Mouse (Mus musculus) embryonic stem cell, embryonic (primary cell): ENCODE measurements around the gene Duox2.

Source experiments
- CTCF ChIA-PET, 4 experiments: fragments of 300-600 bp in 2 of 4; fragments of 350-600 bp in 2 of 4; sonication (Branson Sonifier 250); formaldehyde crosslinking; loops; one replicate each; lab custom pipeline; 2022; ENCODE audit warnings: inconsistent platforms in 2 of 4; lab: Charles Lee
- POLR2A ChIA-PET, 4 experiments: fragments of 300-600 bp in 2 of 4; fragments of 350-600 bp in 2 of 4; sonication (Branson Sonifier 250); formaldehyde crosslinking; loops; one replicate each; lab custom pipeline; 2022; ENCODE audit warnings: antibody characterized with exemption in 4 of 4, inconsistent platforms in 1 of 4; lab: Charles Lee

Duox2 gene

DNA sequence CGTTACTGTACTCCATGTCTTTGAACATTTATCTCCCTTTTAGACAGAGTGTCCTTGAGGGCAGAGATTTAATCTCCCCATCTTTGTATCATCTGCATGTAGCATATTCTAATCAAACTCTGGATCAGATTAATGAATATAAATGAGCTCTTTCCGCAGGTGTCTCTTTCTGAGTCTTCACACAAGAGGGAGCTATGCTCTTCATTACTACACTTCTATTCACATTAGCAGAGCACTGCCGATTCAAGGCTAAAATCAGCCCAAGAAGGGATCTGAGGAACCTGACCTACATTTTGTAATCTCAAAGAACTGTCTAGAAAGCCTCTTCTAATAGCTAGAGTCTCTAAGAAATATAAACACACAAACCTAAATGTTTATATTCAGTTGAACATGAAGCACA lies 11.4 kb upstream of the Duox2 start:
- ChIA-PET CTCF (interaction anchor here in 3 of 4 experiments (0.6 to 1.8 kb wide), 14 partner anchors 10 to 571 kb away, joined by 3 to 13 read pairs (median 3); partner anchors contain the start of genes Duox2 (in 1 of the 3) and Duoxa2 (in 1 of the 3)), POLR2A (interaction anchor here in 1 of 4 experiments (0.6 to 1.0 kb wide), 2 partner anchors 24 to 56 kb away, joined by 3 read pairs; no protein-coding TSS in a partner anchor)

DNA sequence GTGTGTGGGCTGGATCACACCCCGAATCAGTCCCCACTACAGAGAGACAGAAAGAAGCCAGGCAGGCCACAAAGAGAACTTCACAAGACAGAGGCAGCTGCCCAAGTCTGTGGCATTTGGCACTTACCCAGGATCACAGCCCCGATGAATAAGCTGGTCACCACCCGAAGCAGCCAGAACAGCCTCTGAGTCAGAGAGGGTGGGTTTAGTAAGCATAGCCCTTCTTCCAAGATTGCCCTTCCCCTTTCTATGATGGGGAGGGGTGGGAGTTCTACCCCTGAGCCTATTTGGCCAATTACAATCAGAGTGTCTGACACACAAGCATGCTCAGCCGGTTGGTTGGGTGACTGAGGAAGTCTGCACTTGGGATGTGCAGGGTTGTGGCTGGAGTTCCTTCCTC lies 7.9 kb upstream of the Duox2 start:
- CTCF ChIA-PET, result no interaction called here
- POLR2A ChIA-PET, result no interaction called here

DNA sequence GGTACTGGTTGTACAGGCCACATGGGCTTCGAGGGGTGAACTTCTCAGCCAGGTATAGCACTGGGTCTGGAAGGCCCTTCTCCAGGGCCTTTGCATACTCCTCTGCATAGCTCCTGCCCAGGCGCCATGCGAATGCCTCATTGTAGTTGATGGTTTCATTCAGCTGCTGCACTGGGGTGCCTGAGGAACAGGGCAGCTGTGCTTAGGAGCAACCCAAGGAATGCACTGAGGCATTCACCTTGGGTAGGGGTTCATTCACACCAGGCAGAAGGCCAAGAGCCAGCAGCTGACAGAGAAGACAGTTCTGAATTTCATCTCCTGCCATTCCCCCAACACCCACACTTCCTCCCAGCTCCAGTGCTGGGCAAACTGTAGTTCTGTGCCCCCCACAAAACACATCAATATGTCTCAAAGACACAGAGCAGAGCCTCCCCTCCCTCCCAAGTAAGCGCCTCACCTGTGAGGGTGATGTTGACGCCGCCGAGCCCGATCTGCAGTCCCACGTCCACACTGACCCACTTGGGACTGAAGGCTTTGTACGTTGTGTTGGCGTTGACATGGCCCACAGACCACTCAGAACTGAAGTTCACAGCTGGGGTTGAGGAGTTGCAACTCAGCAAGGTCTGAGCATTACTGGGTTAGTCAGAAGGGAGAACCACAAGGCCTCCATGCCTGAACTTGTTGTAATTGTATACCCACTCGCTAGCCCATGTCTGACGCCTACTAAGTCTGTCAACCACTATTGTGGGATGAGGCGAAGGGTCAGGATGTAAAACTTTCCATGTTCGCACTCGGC lies 7.0 kb upstream of the Duox2 start:
- CTCF ChIA-PET, result interaction anchor here in 2 of 4 experiments (0.6 to 1.1 kb wide), 2 partner anchors 10 to 677 kb away, joined by 3 read pairs; no protein-coding TSS in a partner anchor
- POLR2A ChIA-PET, result no interaction called here

DNA sequence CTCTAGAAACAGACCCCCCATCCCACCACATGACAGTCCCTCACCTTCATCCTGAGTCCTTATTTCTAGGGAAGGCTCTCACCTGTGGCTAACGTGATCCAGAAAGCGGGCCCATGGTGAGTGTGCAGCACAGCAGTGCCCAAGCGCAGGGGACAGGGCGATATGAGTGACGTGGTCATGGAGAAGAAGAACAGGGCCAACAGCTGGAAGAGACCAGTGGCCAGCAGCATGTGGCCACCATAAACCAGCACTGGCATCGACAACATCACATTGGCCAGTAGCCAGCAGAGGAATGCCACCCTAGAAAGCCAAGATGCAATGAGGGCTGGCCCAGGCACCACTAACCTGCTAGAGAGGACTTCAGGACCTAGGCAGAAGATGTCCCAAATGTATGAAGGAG lies 6.3 kb upstream of the Duox2 start:
- POLR2A ChIA-PET, result interaction anchor here in 1 of 4 experiments (0.5 kb wide), 1 partner anchor 67 kb away, joined by 3 read pairs; no protein-coding TSS in a partner anchor
- CTCF ChIA-PET, result interaction anchor here in 2 of 4 experiments (0.6 to 1.1 kb wide), 4 partner anchors 10 to 676 kb away, joined by 3 read pairs; no protein-coding TSS in a partner anchor

DNA sequence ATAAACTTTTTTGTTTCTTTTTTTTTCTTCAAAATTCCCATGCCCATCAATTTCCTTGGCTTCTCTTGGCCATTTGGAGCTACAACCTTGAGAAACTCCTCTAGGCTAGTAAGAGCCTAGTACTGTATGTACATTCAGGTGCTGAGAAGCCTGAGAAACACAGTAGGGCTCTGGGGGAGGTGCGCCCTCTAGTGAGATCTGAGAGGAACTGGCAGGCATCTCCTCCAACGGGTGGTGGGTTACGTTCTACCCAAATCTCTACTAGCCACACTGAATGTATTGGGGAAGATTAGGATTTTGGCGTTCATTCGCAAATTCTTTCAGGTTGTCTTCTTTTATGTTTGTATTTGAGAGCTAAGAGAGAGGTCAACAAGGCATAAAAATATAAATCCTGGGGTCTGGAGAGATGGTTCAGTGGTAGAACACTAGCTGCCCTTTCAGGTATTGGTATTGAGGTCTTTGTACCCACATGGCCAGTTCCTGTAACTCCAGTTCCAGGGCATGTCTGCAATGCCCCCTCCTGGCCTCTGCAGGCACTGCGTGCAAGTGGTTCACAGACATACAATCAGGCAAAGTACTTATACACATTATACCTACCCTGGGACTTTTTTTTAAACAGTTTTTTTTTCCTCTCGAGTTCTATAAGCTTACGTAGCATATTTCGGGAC lies 4.5 kb upstream of the Duox2 start:
- CTCF ChIA-PET, result interaction anchor here (0.5 to 2.6 kb wide), 37 partner anchors 8 to 675 kb away, joined by 3 to 11 read pairs (median 3); partner anchors contain the start of genes Duoxa1 (in 2 of the 4) and Duox1 (in 1 of the 4)
- POLR2A ChIA-PET, result interaction anchor here (0.5 to 1.7 kb wide), 7 partner anchors 9 to 68 kb away, joined by 3 to 4 read pairs (median 4); partner anchors contain the start of gene Duoxa1 (in 1 of the 4)

DNA sequence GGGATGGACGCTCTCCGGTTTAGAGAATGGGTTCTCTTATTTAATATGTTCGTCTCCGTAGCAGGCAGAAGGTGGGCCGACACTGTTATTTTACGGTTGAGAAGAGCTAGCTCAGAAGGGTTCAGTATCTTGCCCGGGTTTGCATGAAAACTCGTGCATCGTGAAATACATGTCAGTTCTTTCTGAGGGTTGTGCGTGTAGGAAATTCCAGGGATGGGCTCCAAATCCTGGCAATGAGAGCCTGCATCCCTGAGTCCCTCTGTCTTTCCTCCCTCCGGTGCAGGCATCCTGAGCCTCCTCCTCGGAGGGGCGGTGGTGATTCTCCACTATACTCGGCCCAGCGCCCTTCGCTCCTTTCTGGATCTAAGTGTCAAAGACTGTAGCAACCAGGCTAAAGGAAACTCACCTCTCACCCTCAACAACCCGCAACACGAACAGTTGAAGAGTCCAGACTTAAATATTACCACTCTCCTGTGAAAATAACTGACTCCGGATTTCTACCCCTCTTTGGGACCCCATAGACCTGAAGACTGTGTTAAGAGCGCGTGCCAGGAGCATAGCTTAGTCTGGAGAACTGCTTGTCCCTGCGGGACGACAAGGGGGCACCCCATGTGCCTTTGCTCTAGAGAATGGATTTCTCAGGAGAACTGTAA lies 3.8 kb upstream of the Duox2 start:
- POLR2A ChIA-PET, result interaction anchor here (0.5 to 1.7 kb wide), 7 partner anchors 8 to 69 kb away, joined by 3 to 4 read pairs (median 4); partner anchors contain the start of gene Duoxa1 (in 1 of the 4)
- CTCF ChIA-PET, result interaction anchor here (0.6 to 2.6 kb wide), 31 partner anchors 7 to 318 kb away, joined by 3 to 11 read pairs (median 3); partner anchors contain the start of genes Duoxa1 (in 2 of the 4) and Duox1 (in 1 of the 4)

DNA sequence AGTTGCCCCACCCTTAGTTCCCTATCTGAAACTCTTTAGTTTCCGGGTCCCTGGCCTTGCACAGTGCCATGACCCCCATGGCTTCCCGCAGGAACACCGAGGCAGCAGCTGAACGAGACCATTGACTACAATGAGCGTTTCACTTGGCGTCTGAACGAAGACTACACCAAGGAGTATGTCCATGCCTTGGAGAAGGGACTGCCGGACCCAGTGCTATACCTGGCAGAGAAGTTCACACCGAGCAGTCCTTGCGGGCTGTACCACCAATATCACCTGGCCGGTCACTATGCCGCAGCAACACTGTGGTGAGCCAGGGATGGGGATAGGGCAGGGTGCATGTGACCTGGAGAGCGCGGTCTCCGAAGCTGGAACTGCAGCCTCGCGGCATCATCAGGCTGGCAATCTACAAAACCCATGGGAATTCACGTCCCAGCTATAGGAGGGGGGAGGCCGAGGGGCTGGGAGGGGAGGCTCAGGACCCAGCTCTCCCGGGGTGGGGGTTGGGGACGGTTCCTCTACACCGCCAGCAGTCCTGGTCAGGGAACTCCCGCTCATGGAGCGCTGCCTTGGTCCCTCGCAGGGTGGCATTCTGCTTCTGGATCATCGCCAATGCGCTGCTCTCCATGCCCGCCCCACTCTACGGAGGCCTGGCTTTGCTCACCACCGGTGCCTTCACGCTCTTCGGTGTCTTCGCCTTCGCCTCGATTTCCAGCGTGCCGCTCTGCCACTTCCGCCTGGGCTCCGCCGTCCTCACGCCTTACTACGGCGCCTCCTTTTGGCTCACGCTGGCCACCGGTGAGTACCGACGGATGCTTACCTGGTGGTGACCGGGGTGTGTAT lies 3.1 kb upstream of the Duox2 start:
- CTCF ChIA-PET, result interaction anchor here in 2 of 4 experiments (0.6 to 1.7 kb wide), 3 partner anchors 10 to 317 kb away, joined by 3 to 6 read pairs (median 5); partner anchors contain the start of gene Duoxa1 (in 1 of the 2)
- POLR2A ChIA-PET, result interaction anchor here in 1 of 4 experiments (0.6 kb wide), 1 partner anchor 111 kb away, joined by 3 read pairs; no protein-coding TSS in a partner anchor

DNA sequence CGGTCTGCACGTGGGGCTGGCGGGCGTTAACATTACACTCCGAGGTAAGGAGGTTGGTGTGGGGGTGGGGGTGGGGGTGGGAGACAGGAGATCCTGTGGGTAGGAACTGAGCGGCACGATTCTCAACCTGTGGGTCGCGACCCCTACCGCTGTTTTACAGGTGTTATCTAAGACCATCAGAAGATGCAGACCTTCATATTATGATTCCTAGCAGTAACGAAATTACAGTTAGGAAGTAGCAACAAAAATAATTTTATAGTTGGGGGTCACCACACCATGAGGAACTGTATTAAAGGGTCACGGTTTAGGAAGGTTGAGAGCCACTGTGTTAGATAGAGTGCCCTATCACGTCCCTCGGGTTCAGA lies 2.4 kb upstream of the Duox2 start:
- CTCF ChIA-PET, result no interaction called here
- POLR2A ChIA-PET, result interaction anchor here in 1 of 4 experiments (1.1 kb wide), 1 partner anchor 189 kb away, joined by 3 read pairs; no protein-coding TSS in a partner anchor

DNA sequence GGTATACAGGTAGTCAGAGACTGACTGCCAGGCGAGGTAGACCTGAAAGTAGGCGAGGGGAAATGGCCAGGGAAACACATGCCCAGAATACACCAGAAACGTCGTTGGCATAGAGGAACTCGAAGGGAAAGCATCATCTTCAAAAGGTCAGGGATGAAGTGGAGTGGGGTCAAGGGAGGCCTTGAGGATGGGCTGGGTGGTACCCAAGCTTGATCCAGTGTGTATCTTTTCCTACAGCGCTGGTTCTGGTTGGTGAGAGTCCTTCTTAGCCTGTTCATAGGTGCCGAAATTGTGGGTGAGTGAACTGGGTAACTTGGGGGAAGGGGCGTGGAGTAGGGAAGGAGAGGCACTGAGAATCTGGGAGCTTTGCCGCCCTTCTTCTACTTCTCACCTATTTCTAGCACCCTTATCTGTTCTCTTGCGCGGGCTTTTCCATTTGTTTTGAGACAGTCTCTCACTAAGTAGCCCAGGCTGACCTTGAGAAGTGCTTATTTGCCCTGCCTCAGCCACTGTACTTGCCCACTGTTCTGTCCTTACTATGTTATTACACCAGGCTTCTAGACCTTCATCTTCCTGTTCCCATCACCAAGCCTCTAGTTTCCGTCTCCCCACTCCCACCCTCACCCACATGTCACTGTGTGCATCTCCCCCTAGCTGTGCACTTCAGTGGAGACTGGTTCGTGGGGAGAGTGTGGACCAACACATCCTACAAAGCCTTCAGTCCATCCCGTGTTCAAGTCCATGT lies 1.8 kb upstream of the Duox2 start:
- ChIA-PET POLR2A (interaction anchor here in 2 of 4 experiments (0.6 to 1.9 kb wide), 4 partner anchors 13 to 495 kb away, joined by 3 to 6 read pairs (median 4); partner anchors contain the start of genes Duoxa1 (in 1 of the 2) and Shf (in 1 of the 2)), CTCF (interaction anchor here in 1 of 4 experiments (0.6 kb wide), 1 partner anchor 11 kb away, joined by 3 read pairs; no protein-coding TSS in a partner anchor)

DNA sequence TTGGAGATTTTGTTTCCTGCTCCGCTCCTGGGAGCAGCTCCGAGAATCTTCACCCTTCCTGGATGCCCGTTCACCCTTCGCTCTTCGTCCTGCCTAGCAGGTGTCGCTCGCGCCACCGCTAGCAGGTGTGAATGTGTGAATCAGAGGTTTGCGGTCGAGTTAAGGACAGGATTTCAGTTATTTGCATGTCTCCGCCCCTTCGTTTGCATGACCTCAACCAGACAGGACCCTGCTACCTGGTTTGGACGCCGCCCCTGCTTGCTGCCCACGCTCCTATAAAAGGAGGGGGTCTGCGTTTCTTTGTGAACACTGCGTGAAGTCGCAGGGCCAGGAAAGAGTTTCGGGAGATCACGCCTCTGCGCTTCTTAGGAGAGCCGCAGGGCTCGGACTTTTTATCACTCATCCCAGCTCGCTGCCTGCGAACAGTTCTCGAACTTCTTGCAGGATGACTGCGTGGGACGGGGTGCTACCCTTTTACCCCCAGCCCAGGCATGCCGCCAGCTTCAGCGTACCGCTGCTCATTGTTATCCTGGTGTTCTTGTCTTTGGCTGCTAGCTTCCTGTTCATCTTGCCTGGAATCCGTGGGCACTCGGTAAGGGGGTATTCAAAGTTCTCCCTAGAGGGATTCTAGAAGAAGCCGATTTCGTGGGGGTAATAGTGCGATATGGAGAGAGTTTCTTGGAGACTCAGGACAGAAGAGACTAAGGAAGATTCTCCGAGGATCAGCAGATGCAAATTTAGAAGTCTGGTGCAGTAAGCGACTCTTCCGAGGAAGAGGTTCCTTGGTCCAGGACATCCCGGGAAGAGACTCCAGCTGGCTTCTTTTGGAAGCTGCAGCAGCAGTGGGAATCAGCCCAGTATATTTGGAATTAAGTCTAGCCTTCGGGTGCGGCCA lies 594 bp upstream of the Duox2 start, which contains the start of gene Duoxa2:
Duoxa2 (plus strand) TSS at position 305 of the 895 bp plus-strand sequence.
- POLR2A ChIA-PET, result interaction anchor here in 3 of 4 experiments (0.6 to 1.9 kb wide), 6 partner anchors 13 to 269 kb away, joined by 3 to 6 read pairs (median 4); partner anchors contain the start of genes Duoxa1 (in 1 of the 3) and Shf (in 1 of the 3)
- CTCF ChIA-PET, result interaction anchor here in 3 of 4 experiments (0.6 to 1.4 kb wide), 5 partner anchors 11 to 66 kb away, joined by 3 to 4 read pairs (median 3); no protein-coding TSS in a partner anchor

DNA sequence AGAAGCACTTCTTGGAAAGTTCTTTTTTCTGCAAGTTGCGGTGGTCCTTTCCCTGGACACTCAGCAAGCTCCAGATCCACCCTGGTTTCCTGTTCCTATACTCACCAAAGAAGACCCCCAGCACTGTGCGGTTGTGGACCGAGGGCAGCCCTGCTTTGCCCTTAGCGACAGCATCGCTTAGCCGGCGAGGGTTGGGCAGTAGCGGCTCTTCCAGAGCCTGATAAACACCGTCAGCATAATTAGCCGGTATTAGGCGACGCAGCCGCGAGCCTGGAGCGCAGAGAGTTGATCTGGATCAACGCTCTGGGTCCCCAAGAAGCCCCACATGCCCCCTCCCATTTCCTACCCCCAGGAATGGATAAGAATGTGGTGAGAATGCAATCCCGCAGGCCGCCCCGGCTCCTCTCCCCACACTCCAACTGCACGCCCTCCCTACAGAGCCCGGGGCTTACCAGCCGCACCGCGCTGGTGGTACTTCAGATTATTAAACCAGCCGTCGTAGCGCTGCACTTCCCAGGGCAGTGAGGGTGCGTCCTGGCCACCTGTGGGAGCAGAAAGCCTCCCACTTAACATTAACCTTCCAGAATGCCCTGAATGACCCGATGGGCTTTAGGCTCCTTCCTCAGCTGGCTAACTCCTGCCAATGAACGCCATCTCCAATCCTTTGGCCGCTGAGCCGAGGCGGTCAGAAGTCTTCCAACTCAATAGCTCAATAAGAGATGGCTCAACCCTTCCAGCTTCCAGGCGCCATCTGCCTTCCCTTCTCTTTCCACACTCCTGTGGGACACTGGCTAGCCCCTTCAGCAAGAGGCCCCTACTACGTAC lies 766 bp downstream of the Duox2 start:
- CTCF ChIA-PET, result interaction anchor here in 1 of 4 experiments (1.1 to 1.4 kb wide), 2 partner anchors 53 to 68 kb away, joined by 3 read pairs; no protein-coding TSS in a partner anchor
- POLR2A ChIA-PET, result interaction anchor here in 3 of 4 experiments (0.6 to 1.3 kb wide), 4 partner anchors 11 to 73 kb away, joined by 3 to 6 read pairs (median 3); no protein-coding TSS in a partner anchor

DNA sequence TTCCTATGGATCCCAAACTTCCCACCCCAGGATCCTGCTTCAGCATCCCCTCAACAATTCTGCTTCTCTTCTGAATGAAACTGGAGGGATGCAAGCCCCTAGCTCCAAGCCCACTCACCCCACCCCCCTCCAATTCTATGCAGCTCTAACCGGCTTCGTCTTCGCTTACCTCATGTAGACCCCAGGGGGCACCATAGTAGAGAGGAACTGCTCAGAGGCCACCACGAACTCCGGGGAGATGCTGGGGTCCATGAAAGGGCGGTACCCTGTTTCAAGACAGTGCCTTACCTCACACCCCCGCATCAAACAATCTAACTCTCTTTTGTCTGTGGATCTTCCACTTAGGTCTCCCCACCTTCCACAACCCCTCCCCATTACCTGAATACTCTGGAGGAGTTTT lies 3.3 kb downstream of the Duox2 start:
- POLR2A ChIA-PET, result interaction anchor here in 1 of 4 experiments (0.5 to 2.1 kb wide), 3 partner anchors 74 to 141 kb away, joined by 3 to 5 read pairs (median 5); partner anchors contain the start of gene Shf
- CTCF ChIA-PET, result interaction anchor here (0.6 to 1.2 kb wide), 12 partner anchors 8 to 512 kb away, joined by 3 to 5 read pairs (median 3); no protein-coding TSS in a partner anchor

DNA sequence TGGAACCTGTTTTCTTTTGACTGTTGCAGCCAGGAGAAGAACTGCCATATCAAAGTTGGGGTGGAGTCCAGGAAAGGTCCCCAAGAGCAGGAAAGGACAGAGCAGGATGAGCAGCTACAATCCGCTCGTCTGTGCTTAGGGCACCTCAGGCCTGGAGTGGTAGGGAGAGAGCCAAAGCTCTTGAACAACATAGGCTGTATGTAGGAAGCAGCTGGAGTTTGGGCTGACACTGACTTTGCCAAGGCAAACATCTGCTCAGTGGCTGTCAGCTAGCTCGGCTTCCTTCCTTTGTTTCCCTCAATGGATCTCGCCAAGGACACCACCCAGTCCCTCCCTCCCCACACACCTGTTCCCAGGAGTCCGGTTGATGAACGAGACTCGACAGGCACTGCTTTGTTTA lies 12.1 kb downstream of the Duox2 start:
- POLR2A ChIA-PET, result interaction anchor here in 1 of 4 experiments (0.6 to 2.0 kb wide), 2 partner anchors 12 to 26 kb away, joined by 3 to 6 read pairs; partner anchors contain the start of gene Duox2
- CTCF ChIA-PET, result interaction anchor here in 2 of 4 experiments (1.6 kb wide), 2 partner anchors 42 kb away, joined by 4 to 5 read pairs; no protein-coding TSS in a partner anchor

DNA sequence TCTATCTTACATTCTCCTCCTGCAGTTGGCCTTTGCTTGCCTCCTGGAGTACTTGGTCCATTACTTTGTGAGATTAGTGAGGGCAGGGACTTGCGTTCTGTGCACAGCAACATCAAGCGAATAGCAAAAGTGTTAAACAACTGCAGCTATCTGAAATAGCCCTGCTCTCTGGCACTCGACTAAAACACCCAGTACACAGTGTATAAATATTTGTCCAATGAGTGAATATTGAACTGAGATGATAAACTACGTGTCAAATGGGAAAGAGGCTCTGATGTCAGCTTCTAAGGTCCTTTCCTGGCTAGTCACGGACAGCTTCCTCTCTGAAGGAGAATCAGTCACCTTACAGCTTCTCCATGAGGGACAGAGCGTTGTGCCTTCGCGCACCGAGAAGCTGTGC lies 14.2 kb downstream of the Duox2 start:
- CTCF ChIA-PET, result interaction anchor here in 1 of 4 experiments (1.1 kb wide), 1 partner anchor 11 kb away, joined by 4 read pairs; no protein-coding TSS in a partner anchor
- POLR2A ChIA-PET, result interaction anchor here in 1 of 4 experiments (1.3 kb wide), 1 partner anchor 52 kb away, joined by 3 read pairs; no protein-coding TSS in a partner anchor
